Mouse (Mus musculus) liver, postnatal 0 days (tissue): ENCODE data around the gene Mrpl38.

Experiments
- CTCF ChIP-seq: sonication (generic); IDR thresholded peaks from 2 replicates; pipeline ENCODE4 v1.5.1; 2016; ENCODE audit warnings: antibody characterized with exemption, low read depth
- EP300 ChIP-seq: IDR thresholded peaks from 2 replicates; pipeline ENCODE4 v1.6.1; 2016; ENCODE audit warnings: antibody characterized with exemption, low read depth, mild to moderate bottlenecking

GRCm38 (mm10) chr11:116149341-116149740 is 10.7 kb upstream of the Mrpl38 start:
- TF ChIP-seq CTCF (no peak), EP300 (no peak)
